Mouse (Mus musculus) colon, adult 2 months (tissue): ENCODE data around the gene Cfap161. TPM values are rescaled to one million over a fixed set of nuclear protein-coding genes. Genes with fewer than 3 reads are reported as not detected.

Source experiments
- polyA plus RNA-seq: library from polyadenylated mRNA; depleted of rRNA; stranded (reverse); fragments of >200 nt; gene quantifications from 2 replicates; pipeline ENCODE4 v1.2.3, GENCODE M21; 2012; rRNA removed

The Cfap161 gene
- polyA plus RNA-seq = not detected in 2 replicates

GRCm38 (mm10) chr7:83794705-83795104 is at the start of gene Cfap161:
Gene Cfap161 (minus strand): TSS chr7:83794880.

GRCm38 (mm10) chr7:83745413-83746106 is 49.1 kb downstream of the Cfap161 start, which contains the start of gene Il16:
Gene Il16 (minus strand): TSS chr7:83745726.

Other genes starting within 250 kb of the Cfap161 start
- gene Tmc3, start 210.0 kb downstream of the Cfap161 start, polyA plus RNA-seq = 0.72 and 0.74 TPM in 2 replicates
- 17.3 and 17.9 TPM in 2 replicates for gene Stard5, start 162.9 kb downstream of the Cfap161 start, polyA plus RNA-seq
- gene Il16, start 49.2 kb downstream of the Cfap161 start, polyA plus RNA-seq = 3.3 TPM in 2 replicates
- 85.1 and 96.4 TPM in 2 replicates for gene Tlnrd1, start 89.4 kb upstream of the Cfap161 start, polyA plus RNA-seq
- 7.2 TPM in 2 replicates for gene Mesd, start 89.6 kb upstream of the Cfap161 start, polyA plus RNA-seq